Mouse (Mus musculus) limb, embryonic 15.5 days (tissue): Measurements from ENCODE around the gene Exoc1. TPM values are rescaled to one million over a fixed set of nuclear protein-coding genes. Genes with fewer than 3 reads are reported as not detected.

Experiments
- ATAC-seq: fragments of 200-750 bp; cut with Nextera tagmentation; 2 replicates; pipeline ENCODE4 v1.8.0; 2017; ENCODE audit warnings: low read depth, moderate TSS enrichment; ENCODE audit not compliant: insufficient number of reproducible peaks, low FRiP score, low TSS enrichment
- H3K27ac ChIP-seq: fragments of 300-500 bp; sonication (generic); 2 replicates; pipeline ENCODE4 v1.5.1; 2015; ENCODE audit warnings: moderate library complexity, mild to moderate bottlenecking, inconsistent platforms
- H3K27me3 ChIP-seq: fragments of 300-500 bp; sonication (generic); 2 replicates; pipeline ENCODE4 v1.6.1; 2015; ENCODE audit warnings: inconsistent platforms
- H3K36me3 ChIP-seq: fragments of 300-500 bp; sonication (generic); 2 replicates; pipeline ENCODE4 v1.6.1; 2015; ENCODE audit warnings: inconsistent platforms
- H3K4me1 ChIP-seq: fragments of 300-500 bp; sonication (generic); 2 replicates; pipeline ENCODE4 v1.6.1; 2015; ENCODE audit warnings: inconsistent platforms
- H3K4me2 ChIP-seq: fragments of 300-500 bp; sonication (generic); 2 replicates; pipeline ENCODE4 v1.6.1; 2015; ENCODE audit warnings: mild to moderate bottlenecking, inconsistent platforms
- H3K4me3 ChIP-seq: fragments of 300-500 bp; sonication (generic); 2 replicates; pipeline ENCODE4 v1.5.1; 2015; ENCODE audit warnings: mild to moderate bottlenecking, inconsistent platforms
- H3K9ac ChIP-seq: fragments of 300-500 bp; sonication (generic); 2 replicates; pipeline ENCODE4 v1.6.1; 2015; ENCODE audit warnings: inconsistent platforms
- H3K9me3 ChIP-seq: fragments of 300-500 bp; sonication (generic); 2 replicates; pipeline ENCODE4 v1.6.1; 2016; ENCODE audit warnings: inconsistent platforms
- WGBS: fragments of 180-500 bp; shearing (Covaris S2); methylation state at CpG from one replicate; pipeline ENCODE4 v1.1.7; 2015; 5-methylcytosine and 5-hydroxymethylcytosine counted together
- polyA plus RNA-seq: library from polyadenylated mRNA; unstranded; fragments of >200 nt; fragmentation: Nextera tagmentation; extraction: Ambion mirVana; gene quantifications from 2 replicates; pipeline ENCODE4 v1.2.1, GENCODE M21; 2015

Gene Exoc1
- polyA plus RNA-seq: 26.1 and 30.2 TPM in 2 replicates

GRCm38 (mm10) chr5:76529040-76529703 lies at the start of gene Exoc1:
Gene Exoc1, plus strand, starts transcription at chr5:76529311.
- Histone ChIP-seq H3K4me3 (peak within 1 kb of the TSS; percentile 88), H3K36me3 (peaks cover 2% of the 10 kb centered on the region; the same call in 1 of the 2 replicates), H3K9ac (peak within 1 kb of the TSS; percentile 65), H3K27me3 (no peaks in the 10 kb centered on the region), H3K4me2 (peak within 1 kb of the TSS; percentile 79), H3K4me1 (peaks cover 9% of the 10 kb centered on the region), H3K27ac (peak within 1 kb of the TSS; percentile 81), H3K9me3 (no peaks in the 10 kb centered on the region)
- WGBS: under 1% methylated on average over 39 of the region's 39 CpGs
- peak; percentile 97 for ATAC-seq

DNA sequence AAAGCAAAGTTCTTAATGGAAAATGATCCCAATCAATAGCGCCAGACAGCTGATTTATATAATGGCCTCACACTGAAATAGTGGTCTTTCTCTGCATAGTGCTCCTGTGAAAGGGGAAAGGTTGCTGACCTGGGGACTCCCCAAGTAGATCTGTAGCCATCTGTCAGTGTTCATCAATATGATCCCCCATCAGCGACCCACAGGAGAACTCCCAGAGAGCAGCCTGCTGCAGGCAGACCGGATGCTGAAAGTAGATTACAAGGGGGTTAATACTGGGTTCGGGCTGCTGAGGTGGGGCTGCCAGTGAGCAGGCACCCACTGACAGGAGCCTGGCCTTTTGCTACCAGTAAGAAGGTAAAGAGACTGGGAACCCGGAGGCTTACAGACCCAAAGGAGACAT lies 45.3 kb upstream of the Exoc1 start, which contains the start of gene Gm7271:
Gene Gm7271 (plus strand): TSS at position 230 of the 400 bp plus-strand sequence.
- Histone ChIP-seq H3K27ac (no peak within 1 kb of the TSS), H3K9ac (no peak within 1 kb of the TSS), H3K4me1 (no peaks in the 10 kb centered on the region), H3K27me3 (no peaks in the 10 kb centered on the region), H3K4me3 (no peak within 1 kb of the TSS), H3K36me3 (no peaks in the 10 kb centered on the region), H3K4me2 (no peak within 1 kb of the TSS), H3K9me3 (no peaks in the 10 kb centered on the region)
- ATAC-seq: no peak
- WGBS: 48% methylated on average over 5 of the region's 5 CpGs

DNA sequence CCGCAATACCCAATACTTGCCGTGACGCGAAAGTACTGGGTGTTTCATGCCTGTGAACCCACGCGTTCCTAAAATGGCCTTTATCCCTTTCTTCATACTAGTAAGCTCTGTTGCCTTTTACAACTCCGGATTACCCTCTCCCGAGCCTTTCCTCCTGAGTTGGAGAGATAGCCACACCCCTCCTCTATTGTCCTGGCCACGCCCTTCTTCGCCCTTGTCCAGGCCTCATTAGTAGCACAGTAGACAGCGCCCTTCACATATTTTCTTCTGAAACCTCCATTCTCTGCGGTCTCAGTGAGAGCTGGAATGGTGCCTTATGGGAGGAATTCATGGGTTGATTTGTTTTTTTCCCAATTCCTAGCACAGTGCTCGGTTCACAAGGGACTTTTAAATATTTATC lies 34.0 kb upstream of the Exoc1 start:
- Histone ChIP-seq H3K36me3 (no peaks in the 10 kb centered on the region), H3K4me1 (no peaks in the 10 kb centered on the region), H3K4me3 (no peak overlapping the region), H3K4me2 (no peak overlapping the region), H3K27ac (no peak overlapping the region), H3K9ac (no peak overlapping the region), H3K27me3 (no peaks in the 10 kb centered on the region), H3K9me3 (no peaks in the 10 kb centered on the region)
- no peak for ATAC-seq
- WGBS: 82% methylated on average over 13 of the region's 13 CpGs

DNA sequence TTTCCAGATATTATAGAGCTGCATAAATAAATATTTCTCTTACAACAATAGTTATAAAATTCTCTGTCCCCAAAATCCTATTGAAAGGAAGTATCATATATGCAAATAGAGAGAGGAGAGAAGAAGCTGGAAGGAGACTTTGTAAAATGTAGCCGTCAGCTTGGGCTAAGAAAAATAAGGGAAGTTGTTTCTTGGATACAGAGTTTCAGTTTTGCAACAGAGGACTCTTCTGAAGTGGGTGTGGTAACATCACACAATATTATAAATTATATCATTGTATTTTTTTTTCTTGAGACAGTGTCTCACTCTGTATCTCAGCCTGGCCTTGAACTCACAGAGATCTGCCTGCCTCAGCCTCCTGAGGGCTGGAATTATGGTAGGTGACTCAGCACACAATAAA lies 6.7 kb upstream of the Exoc1 start:
- H3K4me2 ChIP-seq: no peak overlapping the region
- H3K27ac ChIP-seq: no peak overlapping the region
- 88% methylated on average over 1 of the region's 1 CpGs for WGBS

DNA sequence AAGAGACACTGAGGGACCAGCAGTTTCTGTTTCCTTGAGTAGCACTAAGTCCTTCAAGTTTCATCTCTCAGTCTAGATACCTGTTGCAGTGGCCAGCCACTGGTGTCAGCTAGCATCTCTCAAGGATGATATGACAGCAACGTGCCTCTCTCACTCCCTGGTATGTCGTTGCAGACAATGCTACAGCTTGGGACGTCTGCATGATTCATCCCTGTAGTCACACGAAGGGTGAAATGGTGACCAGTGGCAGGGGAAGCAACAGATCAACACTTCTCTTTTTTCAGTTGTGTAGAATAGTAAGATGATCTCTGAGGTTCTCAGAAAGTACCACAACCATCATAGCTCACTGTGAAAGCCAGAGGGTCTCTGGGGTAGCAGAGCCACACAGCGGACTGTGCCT lies 4.5 kb upstream of the Exoc1 start:
- Histone ChIP-seq H3K36me3 (no peaks in the 10 kb centered on the region), H3K4me1 (peaks cover 1% of the 10 kb centered on the region), H3K4me2 (no peak overlapping the region), H3K27ac (no peak overlapping the region), H3K9me3 (no peaks in the 10 kb centered on the region), H3K4me3 (no peak overlapping the region), H3K9ac (no peak overlapping the region), H3K27me3 (no peaks in the 10 kb centered on the region)
- WGBS: 68% methylated on average over 5 of the region's 5 CpGs
- no peak for ATAC-seq

More for the DNA sequence above, 6.7 kb upstream of the Exoc1 start:
- H3K4me1 ChIP-seq: no peaks in the 10 kb centered on the region
- no peak overlapping the region for H3K4me3 ChIP-seq
- no peak overlapping the region for H3K9ac ChIP-seq
- ATAC-seq: no peak
- no peaks in the 10 kb centered on the region for H3K36me3 ChIP-seq
- H3K27me3 ChIP-seq: no peaks in the 10 kb centered on the region
- H3K9me3 ChIP-seq: no peaks in the 10 kb centered on the region

GRCm38 (mm10) chr5:76525066-76525465 lies 4.0 kb upstream of the Exoc1 start:
- Histone ChIP-seq H3K27ac (no peak overlapping the region), H3K4me1 (peaks cover 5% of the 10 kb centered on the region), H3K27me3 (no peaks in the 10 kb centered on the region), H3K4me3 (no peak overlapping the region), H3K4me2 (no peak overlapping the region), H3K9ac (no peak overlapping the region), H3K9me3 (no peaks in the 10 kb centered on the region), H3K36me3 (no peaks in the 10 kb centered on the region)
- no peak for ATAC-seq
- WGBS: 59% methylated on average over 4 of the region's 4 CpGs

GRCm38 (mm10) chr5:76525829-76526228 lies 3.3 kb upstream of the Exoc1 start:
- Histone ChIP-seq H3K36me3 (no peaks in the 10 kb centered on the region), H3K9ac (no peak overlapping the region), H3K9me3 (no peaks in the 10 kb centered on the region), H3K4me2 (no peak overlapping the region), H3K4me1 (peaks cover 9% of the 10 kb centered on the region), H3K4me3 (no peak overlapping the region), H3K27me3 (no peaks in the 10 kb centered on the region), H3K27ac (no peak overlapping the region)
- WGBS: 51% methylated on average over 2 of the region's 2 CpGs
- no peak for ATAC-seq

GRCm38 (mm10) chr5:76529704-76530066 lies 574 bp downstream of the Exoc1 start:
- H3K4me2 ChIP-seq: peak overlapping the region; percentile 79
- no peaks in the 10 kb centered on the region for H3K27me3 ChIP-seq
- peaks cover 2% of the 10 kb centered on the region; the same call in 1 of the 2 replicates for H3K36me3 ChIP-seq
- H3K9ac ChIP-seq: peak overlapping the region; percentile 65
- H3K4me1 ChIP-seq: peaks cover 9% of the 10 kb centered on the region
- no peaks in the 10 kb centered on the region for H3K9me3 ChIP-seq
- 7% methylated on average over 9 of the region's 9 CpGs for WGBS
- H3K27ac ChIP-seq: peak overlapping the region; percentile 81
- no peak for ATAC-seq
- H3K4me3 ChIP-seq: peak overlapping the region; percentile 88

DNA sequence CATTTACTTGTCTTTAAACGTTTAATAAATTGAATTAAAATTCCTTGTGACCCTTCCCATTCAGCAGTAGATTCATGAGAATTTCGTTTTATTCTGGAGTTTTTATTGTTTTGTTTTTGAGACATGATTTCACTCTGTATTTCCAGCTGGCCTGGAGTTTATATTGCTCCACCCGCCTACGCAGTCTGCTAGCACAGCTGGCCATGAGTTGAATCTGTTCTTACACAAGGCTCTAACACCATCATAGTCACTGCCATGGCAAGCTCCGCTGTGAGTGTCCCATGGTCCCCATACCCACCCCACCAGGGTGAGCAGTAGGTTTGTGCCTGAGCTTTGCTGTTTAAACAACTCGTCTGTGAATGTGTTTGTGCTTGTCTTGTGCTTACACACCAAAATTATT lies 4.1 kb downstream of the Exoc1 start:
- H3K27me3 ChIP-seq: no peaks in the 10 kb centered on the region
- H3K36me3 ChIP-seq: peaks cover 28% of the 10 kb centered on the region
- H3K9ac ChIP-seq: no peak overlapping the region
- H3K4me3 ChIP-seq: no peak overlapping the region
- 81% methylated on average over 6 of the region's 6 CpGs for WGBS
- H3K4me2 ChIP-seq: no peak overlapping the region
- no peaks in the 10 kb centered on the region for H3K9me3 ChIP-seq
- peaks cover 9% of the 10 kb centered on the region for H3K4me1 ChIP-seq
- no peak for ATAC-seq
- no peak overlapping the region for H3K27ac ChIP-seq

DNA sequence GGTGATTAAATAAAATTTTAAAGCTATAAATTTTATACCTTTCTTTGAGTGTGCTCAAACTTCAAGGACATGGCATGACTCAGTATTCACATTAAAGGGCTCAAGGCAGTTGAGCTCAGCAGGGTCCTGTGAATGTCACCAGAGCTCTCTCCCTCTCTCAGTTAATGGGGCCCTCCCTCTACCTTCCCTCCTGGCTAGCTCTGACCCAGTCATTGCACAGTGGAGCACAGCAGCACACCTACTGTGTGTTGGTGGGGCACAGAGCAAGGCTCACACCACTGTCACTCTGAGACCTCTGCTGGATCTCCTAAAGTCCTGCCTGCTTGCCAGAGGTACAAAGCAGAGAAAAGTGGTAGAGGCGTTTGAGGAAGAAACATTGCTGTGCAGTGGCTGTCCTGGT lies 7.1 kb downstream of the Exoc1 start:
- H3K4me1 ChIP-seq: no peaks in the 10 kb centered on the region
- no peaks in the 10 kb centered on the region for H3K9me3 ChIP-seq
- H3K36me3 ChIP-seq: peaks cover 46% of the 10 kb centered on the region
- no peak for ATAC-seq
- no peaks in the 10 kb centered on the region for H3K27me3 ChIP-seq
- no peak overlapping the region for H3K27ac ChIP-seq
- WGBS: 63% methylated on average over 1 of the region's 1 CpGs
- no peak overlapping the region for H3K9ac ChIP-seq
- H3K4me2 ChIP-seq: no peak overlapping the region
- no peak overlapping the region for H3K4me3 ChIP-seq

- Histone ChIP-seq H3K27me3 (no peaks in the 10 kb centered on the region), H3K36me3 (peaks cover 56% of the 10 kb centered on the region), H3K4me3 (no peak overlapping the region), H3K9me3 (no peaks in the 10 kb centered on the region), H3K4me2 (no peak overlapping the region), H3K27ac (no peak overlapping the region), H3K4me1 (no peaks in the 10 kb centered on the region), H3K9ac (no peak overlapping the region)
- 94% methylated on average over 10 of the region's 10 CpGs for WGBS
- no peak for ATAC-seq
Measured at GRCm38 (mm10) chr5:76537578-76537977, 8.5 kb downstream of the Exoc1 start.

- H3K4me2 ChIP-seq: no peak overlapping the region
- no peak for ATAC-seq
Measured at GRCm38 (mm10) chr5:76540181-76540580, 11.1 kb downstream of the Exoc1 start.

DNA sequence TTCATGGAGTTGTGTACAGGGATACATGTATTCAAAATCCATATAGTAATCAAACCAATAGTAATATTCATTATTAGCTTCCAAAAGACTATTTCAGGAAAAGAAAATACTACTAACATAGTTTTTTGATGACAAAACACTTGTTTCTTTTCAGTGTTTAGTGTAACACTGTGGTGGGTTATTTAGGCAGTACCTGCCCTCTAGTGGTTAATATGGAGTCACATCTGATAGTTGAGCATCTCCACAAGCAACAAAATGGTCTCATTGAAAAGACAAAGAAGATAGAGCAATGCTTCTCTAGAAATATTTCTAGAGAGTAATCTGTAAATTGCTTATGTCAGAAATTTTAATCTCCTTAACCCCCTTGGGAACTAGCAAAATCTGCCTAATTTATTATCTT lies 11.7 kb downstream of the Exoc1 start:
- H3K9ac ChIP-seq: no peak overlapping the region
- peaks cover 74% of the 10 kb centered on the region for H3K36me3 ChIP-seq
- H3K4me1 ChIP-seq: no peaks in the 10 kb centered on the region
- H3K27ac ChIP-seq: no peak overlapping the region
- no peak overlapping the region for H3K4me2 ChIP-seq
- H3K9me3 ChIP-seq: no peaks in the 10 kb centered on the region
- H3K27me3 ChIP-seq: no peaks in the 10 kb centered on the region
- ATAC-seq: no peak
- H3K4me3 ChIP-seq: no peak overlapping the region

More at GRCm38 (mm10) chr5:76540181-76540580, 11.1 kb downstream of the Exoc1 start:
- H3K4me1 ChIP-seq: no peaks in the 10 kb centered on the region
- no peaks in the 10 kb centered on the region for H3K27me3 ChIP-seq
- no peak overlapping the region for H3K4me3 ChIP-seq
- no peak overlapping the region for H3K9ac ChIP-seq
- H3K36me3 ChIP-seq: peaks cover 75% of the 10 kb centered on the region
- H3K9me3 ChIP-seq: no peaks in the 10 kb centered on the region
- no peak overlapping the region for H3K27ac ChIP-seq
- WGBS: 85% methylated on average over 8 of the region's 8 CpGs
